Mouse (Mus musculus): Measurements from ENCODE around the gene Brd2.

GRCm38 (mm10) chr17:34120180-34120723 lies 2.2 kb downstream of the Brd2 start:
- no peak for TF ChIP-seq CTCF (IDR thresholded peaks at IDR 0.05; ENCODE audit: extremely low read depth, insufficient read depth, low read length)
- peak; percentile 34; the same call in 1 of the 2 replicates for TF ChIP-seq POLR2A (IDR thresholded peaks at IDR 0.05; ENCODE audit: extremely low read depth, insufficient read depth, low read length)
